10 mouse cellular contexts compared by ENCODE assay signal in the genomic region with DNA sequence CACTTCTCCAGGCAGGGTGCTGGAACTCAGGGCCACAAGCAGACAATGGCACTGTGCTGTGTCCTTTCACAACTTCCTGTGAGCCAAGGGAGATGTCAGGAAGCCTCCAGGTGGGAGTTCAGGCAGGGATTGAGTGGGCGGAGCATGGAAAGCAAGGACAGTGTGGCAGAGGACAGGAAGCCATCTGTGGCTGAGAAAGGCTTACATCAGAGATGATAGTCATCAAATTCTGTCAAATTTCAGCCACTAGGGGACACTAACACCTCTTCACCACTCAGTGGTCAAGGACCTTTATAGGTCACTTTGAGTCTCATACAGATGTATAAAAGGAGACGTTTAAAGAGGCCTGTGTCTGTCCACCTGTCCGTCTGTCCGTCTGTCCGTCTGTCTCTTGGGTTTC. TPM values are rescaled to one million over a fixed set of nuclear protein-coding genes. Genes with fewer than 3 reads are reported as not detected.
DNase-seq lines count a peak whose midpoint lies in the region; ATAC-seq and TF ChIP-seq lines count a peak whose summit lies in the region.
"Had no signal": no experiment of that assay in that cellular context is flagged by ENCODE, and none has a peak within 500 bp of the region (broad histone marks: within the 10 kb centered on the region; RNA-seq: fewer than 3 reads in every experiment).

No protein-coding gene starts in this region.

- no peaks in the 10 kb centered on the region for H3K9me3 ChIP-seq in limb, embryonic 12.5 days
- H3K9me3 ChIP-seq in limb, embryonic 10.5 days (replicated peaks): no peaks in the 10 kb centered on the region
- no peaks in the 10 kb centered on the region for H3K9me3 ChIP-seq in E14TG2a.4 (ENCODE audit: low read length)
- H3K9me3 ChIP-seq: forebrain, embryonic 15.5 days; midbrain, embryonic 10.5 days had no signal

- 0 out of 2 replicates have a peak, but pooled peaks have one; percentile 12 for ATAC-seq in limb, embryonic 12.5 days (ENCODE audit: insufficient number of reproducible peaks, insufficient read depth, low FRiP score, low TSS enrichment, low read depth)
- ATAC-seq: forebrain, embryonic 15.5 days had no signal

- no peak overlapping the region for H3K4me2 ChIP-seq in limb, embryonic 12.5 days
- H3K4me2 ChIP-seq: forebrain, embryonic 15.5 days had no signal

- no peaks in the 10 kb centered on the region for H3K36me3 ChIP-seq in heart, adult 2 months (ENCODE audit: control insufficient read depth, insufficient read depth, low read length)
- H3K36me3 ChIP-seq in limb, embryonic 12.5 days: no peaks in the 10 kb centered on the region
- H3K36me3 ChIP-seq in limb, embryonic 10.5 days: no peaks in the 10 kb centered on the region
- H3K36me3 ChIP-seq in E14TG2a.4 (ENCODE audit: insufficient read depth, low read length): no peaks in the 10 kb centered on the region
- H3K36me3 ChIP-seq: forebrain, embryonic 15.5 days; midbrain, embryonic 10.5 days had no signal

- no peak for TF ChIP-seq POLR2A in heart, adult 2 months (IDR thresholded peaks at IDR 0.05; ENCODE audit: insufficient read depth, low read depth, low read length)

- intact Hi-C loops in heart, adult 2 months (cut with DNase I): no loop called here

- H3K4me1 ChIP-seq in heart, adult 2 months (ENCODE audit: control insufficient read depth, insufficient read depth, low read length): no peaks in the 10 kb centered on the region
- H3K4me1 ChIP-seq in limb, embryonic 12.5 days (replicated peaks): peaks cover 18% of the 10 kb centered on the region
- peaks cover 10% of the 10 kb centered on the region; the same call in 1 of the 2 replicates for H3K4me1 ChIP-seq in limb, embryonic 10.5 days
- peaks cover 49% of the 10 kb centered on the region for H3K4me1 ChIP-seq in E14TG2a.4 (replicated peaks; ENCODE audit: low read depth, low read length)
- H3K4me1 ChIP-seq: forebrain, embryonic 15.5 days had no signal

- H3K27me3 ChIP-seq in heart, adult 2 months (ENCODE audit: control insufficient read depth, insufficient read depth, low read length): no peaks in the 10 kb centered on the region
- H3K27me3 ChIP-seq in limb, embryonic 12.5 days: no peaks in the 10 kb centered on the region
- H3K27me3 ChIP-seq in limb, embryonic 10.5 days (ENCODE audit: low read depth, poor library complexity, severe bottlenecking): no peaks in the 10 kb centered on the region
- H3K27me3 ChIP-seq in E14TG2a.4 (ENCODE audit: insufficient read depth, low read length): no peaks in the 10 kb centered on the region; the same call in 1 of the 2 replicates
- H3K27me3 ChIP-seq: forebrain, embryonic 15.5 days had no signal

- H3K4me3 ChIP-seq in heart, adult 2 months: no peak overlapping the region
- H3K4me3 ChIP-seq in limb, embryonic 12.5 days (replicated peaks): no peak overlapping the region
- no peak overlapping the region for H3K4me3 ChIP-seq in limb, embryonic 10.5 days
- no peak overlapping the region for H3K4me3 ChIP-seq in E14TG2a.4 (replicated peaks; ENCODE audit: low read length)
- H3K4me3 ChIP-seq: forebrain, embryonic 15.5 days; midbrain, embryonic 10.5 days had no signal

- no peak for DNase-seq in heart, adult 2 months
- DNase-seq in heart, adult 18-20 months: no peak
- DNase-seq in limb, embryonic 10.5 days (ENCODE audit: low spot score): no peak
- peak; percentile 68 for DNase-seq in brain, adult 2 months (ENCODE audit: low read depth, low spot score)
- DNase-seq in spleen, adult 12 weeks (ENCODE audit: low spot score): no peak
- DNase-seq: thymus, postnatal 36 days had no signal

- H3K79me2 ChIP-seq in heart, adult 2 months (replicated peaks; ENCODE audit: control insufficient read depth, insufficient read depth, low read length): no peaks in the 10 kb centered on the region

- no peak for TF ChIP-seq EP300 in heart, adult 2 months (IDR thresholded peaks at IDR 0.05; ENCODE audit: insufficient read depth, low read depth, low read length)

- peak; percentile 47 for TF ChIP-seq CTCF in heart, adult 2 months (IDR thresholded peaks at IDR 0.05)
- peak; percentile 37 for TF ChIP-seq CTCF in E14TG2a.4 (conservative IDR thresholded peaks at IDR 0.05; ENCODE audit: low read length)

- WGBS in heart, adult 2 months: 79% methylated on average over 5 of the region's 5 CpGs
- 71% methylated on average over 5 of the region's 5 CpGs for WGBS in limb, embryonic 12.5 days
- 76% methylated on average over 5 of the region's 5 CpGs for WGBS in limb, embryonic 10.5 days

- no peak overlapping the region for H3K27ac ChIP-seq in heart, adult 2 months
- H3K27ac ChIP-seq in limb, embryonic 12.5 days: no peak overlapping the region
- no peak overlapping the region for H3K27ac ChIP-seq in limb, embryonic 10.5 days
- H3K27ac ChIP-seq: forebrain, embryonic 15.5 days; midbrain, embryonic 10.5 days had no signal

- H3K9ac ChIP-seq in heart, adult 2 months (ENCODE audit: low read depth, low read length): no peak overlapping the region
- no peak overlapping the region for H3K9ac ChIP-seq in limb, embryonic 12.5 days (replicated peaks)
- H3K9ac ChIP-seq: forebrain, embryonic 15.5 days had no signal

RNA-seq across cellular contexts. Expression of a gene that starts 22.1 kb away (rescaled TPM):
- 10 to 100 TPM; 20.0 to 25.0 TPM for total RNA-seq in heart, adult 2 months (2021)
- polyA plus RNA-seq in heart, adult 2 months (2012; rRNA removed): 45.5 and 54.8 TPM in 2 replicates
- total RNA-seq in heart, adult 18-20 months (2021): 10 to 100 TPM; 19.7 to 20.8 TPM
- polyA plus RNA-seq in limb, embryonic 12.5 days (2016; fragmentation: Nextera tagmentation; extraction: Ambion mirVana): 19.4 and 19.5 TPM in 2 replicates
- 8.3 and 11.8 TPM in 2 replicates for polyA plus RNA-seq in limb, embryonic 10.5 days (2016; fragmentation: Nextera tagmentation; extraction: Ambion mirVana)
